18 mouse cellular contexts compared by ENCODE assay signal in genomic region chr14:48641462-48642395, GRCm38 (mm10). TPM values are rescaled to one million over a fixed set of nuclear protein-coding genes. Genes with fewer than 3 reads are reported as not detected.
"Had no signal": no experiment of that assay in that cellular context is flagged by ENCODE, and none has a peak within 500 bp of the region (broad histone marks: within the 10 kb centered on the region; RNA-seq: fewer than 3 reads in every experiment).

No protein-coding gene starts in this region.

- DNase-seq: kidney, adult 8-10 months; kidney, postnatal 10 days; kidney, postnatal 4 days; liver, embryonic 13.5 days; lung, adult 2 months; lung, postnatal 14 days; lung, postnatal 4 days; retina, postnatal 1 day; right cerebral cortex, postnatal 25 days; spleen, adult 18-20 months; thymus, postnatal 25 days had no signal

- ATAC-seq: midbrain, embryonic 13.5 days; midbrain, embryonic 16.5 days had no signal

RNA-seq across cellular contexts. Expression of gene Otx2, which starts 31.9 kb away (rescaled TPM):
- total RNA-seq: liver, adult 2 months; megakaryocyte progenitor cell, adult 5-6 weeks; megakaryocyte-erythroid progenitor cell, adult 5-6 weeks; monocyte, adult 5-6 weeks; neutrophil, adult 5-6 weeks had no signal
